Mouse (Mus musculus): Measurements from ENCODE around the gene Vps16.

DNA sequence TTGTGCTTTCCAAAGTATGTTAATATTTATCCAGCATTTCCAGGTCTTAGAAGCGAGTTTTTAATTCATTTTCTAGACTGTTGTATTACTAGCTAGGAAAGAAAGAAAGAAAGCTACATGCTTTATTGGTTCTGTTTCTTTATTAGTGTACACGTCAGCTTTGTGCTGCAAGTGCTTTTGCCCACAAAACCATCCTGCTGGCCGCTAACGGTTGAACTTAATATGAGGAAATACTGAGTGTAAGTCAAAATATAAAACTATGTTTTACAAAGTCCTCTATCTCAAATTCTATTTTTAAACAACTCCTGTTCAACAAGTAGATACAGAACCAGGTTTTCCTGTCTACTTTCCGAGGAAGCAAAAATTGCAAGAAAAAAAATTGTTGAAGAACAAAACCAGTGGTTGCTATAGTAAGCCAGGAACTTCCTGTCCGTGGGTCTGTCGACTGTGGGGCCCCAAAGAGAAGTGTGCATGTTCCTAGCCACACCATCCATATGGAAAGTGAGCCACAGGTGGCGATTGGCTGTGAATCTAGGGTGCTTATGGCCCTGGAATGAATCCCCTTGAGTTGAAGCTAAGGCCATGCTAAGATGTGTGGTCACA, 48.9 kb downstream of the Vps16 start:
- TF ChIP-seq CTCF (IDR thresholded peaks at IDR 0.05): no peak
- no peak for TF ChIP-seq EP300 (IDR thresholded peaks at IDR 0.05; ENCODE audit: insufficient read depth, low read depth, low read length)

All from heart, adult 2 months (tissue).